Mouse (Mus musculus): ENCODE measurements at regions not wholly inside any gene's neighbourhood (a gene's known extent, or its start where the extent isn't known, plus 50 kb on each side); places are given as distances from the start of the nearest gene placed in this dataset.

DNA sequence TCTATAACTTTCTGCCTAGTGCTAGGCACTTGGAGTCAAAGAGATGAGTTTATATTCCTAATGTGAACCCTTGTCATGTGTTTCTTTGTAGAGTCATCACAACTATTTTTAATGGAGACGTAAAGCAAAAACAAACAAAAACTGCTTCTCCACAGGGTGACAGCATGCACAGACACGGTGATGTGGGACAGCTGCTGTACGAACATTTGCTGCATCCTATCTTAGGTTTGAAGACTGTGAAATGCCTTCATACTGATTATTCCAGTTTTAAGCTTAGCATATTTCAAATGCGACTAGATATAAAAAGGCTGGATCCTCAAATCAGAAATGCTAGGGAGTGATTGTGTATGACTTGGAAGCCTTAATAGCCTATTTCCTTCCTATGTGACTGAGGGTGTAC lies 187.3 kb upstream of the Eci2 start:
- Histone ChIP-seq H3K4me3 (no peak overlapping the region), H3K4me2 (no peak overlapping the region)
- ATAC-seq (replicated peaks; ENCODE audit: insufficient number of reproducible peaks, insufficient read depth, low FRiP score, low read depth) = no peak

DNA sequence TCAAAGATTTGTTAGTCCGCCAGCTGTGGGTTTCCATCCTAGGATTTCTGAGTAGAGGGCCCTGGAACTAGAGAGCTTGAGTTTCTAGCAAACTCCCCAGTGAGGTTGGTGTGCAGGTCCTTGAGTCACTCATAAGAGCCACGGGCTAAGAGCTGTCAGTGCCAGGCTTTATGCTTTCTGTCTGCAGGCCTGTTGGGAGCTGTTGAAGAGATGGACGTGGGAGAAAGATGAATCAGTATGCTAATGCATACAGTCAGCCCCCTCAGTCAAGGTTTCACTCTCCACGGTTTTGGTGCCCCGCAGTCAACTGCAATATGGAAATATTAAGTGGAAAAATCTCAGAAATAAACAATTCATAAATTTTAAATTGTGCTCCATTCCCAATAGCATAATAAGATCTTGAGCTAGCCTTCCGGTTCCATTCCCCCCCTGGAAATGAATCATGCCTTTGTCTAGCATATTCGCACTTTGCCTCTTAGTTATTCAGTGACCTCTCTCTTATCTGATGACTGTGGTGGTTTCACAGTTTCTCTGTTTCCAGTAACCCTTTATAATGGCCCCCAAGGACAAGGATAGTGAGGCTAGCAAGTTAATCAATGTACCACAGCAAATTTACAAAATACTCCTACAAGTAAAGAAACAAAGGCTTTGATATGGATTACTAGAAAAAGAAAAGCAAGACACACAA lies 199.4 kb upstream of the Eci2 start:
- Histone ChIP-seq H3K4me1 (replicated peaks) (no peaks in the 10 kb centered on the region), H3K27ac (no peak overlapping the region), H3K9me3 (replicated peaks) (no peaks in the 10 kb centered on the region), H3K4me2 (no peak overlapping the region), H3K36me3 (no peaks in the 10 kb centered on the region), H3K4me3 (no peak overlapping the region), H3K9ac (no peak overlapping the region), H3K27me3 (no peaks in the 10 kb centered on the region)
- no peak for ATAC-seq (replicated peaks; ENCODE audit: insufficient number of reproducible peaks, insufficient read depth, low FRiP score, low read depth)
- 67% methylated on average over 7 of the region's 7 CpGs for WGBS

More for the DNA sequence above, 187.3 kb upstream of the Eci2 start:
- Histone ChIP-seq H3K9me3 (replicated peaks) (no peaks in the 10 kb centered on the region), H3K9ac (no peak overlapping the region), H3K27me3 (no peaks in the 10 kb centered on the region), H3K4me1 (replicated peaks) (peaks cover 4% of the 10 kb centered on the region; the same call in 1 of the 2 replicates), H3K27ac (no peak overlapping the region), H3K36me3 (no peaks in the 10 kb centered on the region)
- WGBS = 72% methylated on average over 4 of the region's 4 CpGs

DNA sequence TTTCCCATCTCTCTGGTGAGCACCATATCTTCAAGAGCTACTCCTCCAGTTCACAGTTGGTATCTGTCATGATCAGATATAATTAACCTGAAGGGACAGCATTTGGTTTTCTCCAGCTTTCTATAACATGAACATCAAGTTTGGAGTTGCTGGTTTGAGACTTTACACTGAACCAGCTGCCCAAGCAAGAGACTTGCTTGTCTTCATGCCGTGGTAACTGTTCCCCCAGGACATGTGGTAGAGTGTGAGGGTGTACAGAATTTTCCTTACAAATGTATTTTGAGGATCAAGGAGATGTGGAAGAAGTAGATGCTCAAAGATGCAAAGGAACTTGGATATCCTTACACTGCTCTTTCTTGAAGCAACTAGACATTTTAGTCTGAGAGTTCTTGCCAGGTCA lies 200.0 kb upstream of the Eci2 start:
- 80% methylated on average over 1 of the region's 1 CpGs for WGBS
- no peaks in the 10 kb centered on the region for H3K36me3 ChIP-seq
- no peaks in the 10 kb centered on the region for H3K27me3 ChIP-seq
- no peaks in the 10 kb centered on the region for H3K9me3 ChIP-seq (replicated peaks)
- H3K4me3 ChIP-seq = no peak overlapping the region
- no peak for ATAC-seq (replicated peaks; ENCODE audit: insufficient number of reproducible peaks, insufficient read depth, low FRiP score, low read depth)
- H3K27ac ChIP-seq = no peak overlapping the region
- H3K4me2 ChIP-seq = no peak overlapping the region
- no peak overlapping the region for H3K9ac ChIP-seq
- H3K4me1 ChIP-seq (replicated peaks) = no peaks in the 10 kb centered on the region

DNA sequence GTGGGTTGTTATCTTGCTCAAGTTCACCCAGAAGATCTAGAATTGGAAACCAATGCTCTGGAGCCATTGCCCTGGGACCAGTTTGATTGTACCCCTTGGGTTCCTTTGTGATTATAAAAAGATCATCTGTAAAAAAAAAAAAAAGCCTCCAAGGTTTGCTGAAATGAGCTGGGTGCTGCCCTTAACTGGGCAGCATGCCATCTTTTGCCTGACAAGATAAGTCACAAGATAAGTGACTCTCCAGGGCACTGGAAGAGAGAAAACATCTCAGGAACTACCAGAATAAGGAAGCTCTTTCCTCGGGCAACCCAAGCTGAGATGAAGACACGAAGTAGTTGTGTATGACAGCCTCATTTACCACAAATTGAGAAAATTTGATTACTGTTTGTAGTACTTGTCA lies 202.7 kb upstream of the Eci2 start:
- H3K9ac ChIP-seq = no peak overlapping the region
- no peak for ATAC-seq (replicated peaks; ENCODE audit: insufficient number of reproducible peaks, insufficient read depth, low FRiP score, low read depth)
- no peak overlapping the region for H3K27ac ChIP-seq
- H3K4me1 ChIP-seq (replicated peaks) = no peaks in the 10 kb centered on the region
- no peaks in the 10 kb centered on the region for H3K36me3 ChIP-seq
- WGBS = 69% methylated on average over 2 of the region's 2 CpGs
- no peaks in the 10 kb centered on the region for H3K27me3 ChIP-seq
- H3K4me3 ChIP-seq = no peak overlapping the region
- H3K4me2 ChIP-seq = no peak overlapping the region
- no peaks in the 10 kb centered on the region for H3K9me3 ChIP-seq (replicated peaks)

DNA sequence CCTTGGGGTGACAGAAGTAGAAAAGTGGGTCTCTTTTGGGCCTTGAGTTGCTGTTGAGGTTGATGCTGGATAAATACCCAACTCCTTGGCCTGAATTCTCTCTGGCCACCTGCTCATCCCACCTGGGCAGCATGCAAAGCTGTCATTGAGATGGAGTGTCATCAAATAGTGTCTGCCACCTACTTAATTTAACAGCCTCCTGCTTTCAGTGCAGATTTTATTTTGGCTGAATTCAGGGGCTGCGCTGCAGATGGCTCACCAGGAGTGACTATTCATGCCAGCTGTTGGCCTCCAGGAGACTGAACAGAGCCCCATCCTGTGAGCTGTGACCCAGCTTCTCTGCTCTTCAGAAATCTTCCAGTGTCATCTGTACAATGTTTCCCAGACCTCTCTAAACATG lies 206.7 kb upstream of the Eci2 start:
- Histone ChIP-seq H3K9me3 (replicated peaks) (no peaks in the 10 kb centered on the region), H3K9ac (no peak overlapping the region), H3K4me1 (replicated peaks) (no peaks in the 10 kb centered on the region), H3K27me3 (no peaks in the 10 kb centered on the region), H3K27ac (no peak overlapping the region), H3K36me3 (no peaks in the 10 kb centered on the region), H3K4me3 (no peak overlapping the region), H3K4me2 (no peak overlapping the region)
- no peak for ATAC-seq (replicated peaks; ENCODE audit: insufficient number of reproducible peaks, insufficient read depth, low FRiP score, low read depth)
- WGBS = 84% methylated on average over 1 of the region's 1 CpGs

DNA sequence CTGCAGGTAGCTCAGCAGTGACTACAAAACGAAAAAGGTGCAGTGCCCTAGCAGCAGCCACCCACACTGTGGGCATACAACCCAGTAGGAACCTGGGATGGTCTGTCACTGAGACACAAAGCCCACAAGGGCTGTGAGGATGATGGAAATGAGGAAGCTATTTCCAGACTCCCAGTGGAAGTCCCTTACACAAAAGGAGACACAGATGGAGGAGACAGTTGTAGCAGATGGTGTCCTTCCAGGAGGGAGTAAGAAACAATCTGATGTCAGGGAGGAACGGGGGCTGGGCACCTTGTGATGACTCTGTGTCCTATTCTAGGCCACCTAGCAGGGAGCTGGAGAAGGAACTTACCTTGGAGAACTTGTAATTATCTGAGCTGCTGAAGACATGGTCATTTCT lies 214.5 kb upstream of the Eci2 start:
- Histone ChIP-seq H3K27ac (no peak overlapping the region), H3K36me3 (no peaks in the 10 kb centered on the region), H3K27me3 (no peaks in the 10 kb centered on the region), H3K9me3 (replicated peaks) (no peaks in the 10 kb centered on the region), H3K4me3 (no peak overlapping the region), H3K4me1 (replicated peaks) (no peaks in the 10 kb centered on the region), H3K9ac (no peak overlapping the region), H3K4me2 (no peak overlapping the region)
- ATAC-seq (replicated peaks; ENCODE audit: insufficient number of reproducible peaks, insufficient read depth, low FRiP score, low read depth) = no peak
- 57% methylated on average over 2 of the region's 2 CpGs for WGBS

DNA sequence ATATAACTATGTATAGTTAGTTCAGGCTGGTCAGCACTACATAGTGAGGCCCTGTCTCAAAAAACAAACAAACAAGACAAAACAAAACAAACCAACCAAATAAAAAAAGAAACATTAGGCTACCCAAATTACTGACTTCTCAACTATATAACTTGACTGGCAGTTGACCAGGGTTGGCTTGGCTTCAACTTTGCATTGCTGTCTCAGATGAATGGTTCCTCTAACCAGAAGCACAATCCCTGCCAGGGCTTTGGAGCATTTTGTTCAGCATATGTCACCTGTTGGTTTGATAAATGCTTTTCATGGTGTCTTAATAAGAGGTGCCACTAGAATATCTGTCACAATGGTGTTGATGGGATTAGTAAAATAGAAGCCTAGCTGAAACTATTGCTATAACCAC lies 217.1 kb upstream of the Eci2 start:
- no peaks in the 10 kb centered on the region for H3K36me3 ChIP-seq
- no peak for ATAC-seq (replicated peaks; ENCODE audit: insufficient number of reproducible peaks, insufficient read depth, low FRiP score, low read depth)
- H3K27me3 ChIP-seq = no peaks in the 10 kb centered on the region
- H3K27ac ChIP-seq = no peak overlapping the region
- no peak overlapping the region for H3K4me3 ChIP-seq
- H3K4me1 ChIP-seq (replicated peaks) = no peaks in the 10 kb centered on the region
- H3K9ac ChIP-seq = no peak overlapping the region
- H3K4me2 ChIP-seq = no peak overlapping the region
- H3K9me3 ChIP-seq (replicated peaks) = no peaks in the 10 kb centered on the region

DNA sequence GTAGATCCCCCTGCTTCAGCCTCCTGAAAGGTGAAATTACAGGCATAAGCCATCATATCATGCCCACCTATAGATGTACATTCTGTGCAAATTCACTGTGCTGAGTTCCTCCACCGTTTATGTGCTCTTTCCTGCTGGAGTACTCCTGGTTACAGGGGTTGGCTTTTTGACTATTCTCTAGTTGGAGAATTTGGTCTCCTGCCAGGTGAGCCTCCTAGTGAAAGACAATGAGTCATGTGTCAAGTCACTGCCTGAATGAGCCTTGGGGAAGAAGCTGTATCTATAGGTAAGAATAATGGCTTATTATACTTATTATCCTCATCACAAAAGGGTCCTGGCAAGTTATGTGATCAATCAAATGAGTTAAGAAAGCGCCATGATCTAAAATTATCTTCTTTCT lies 230.5 kb upstream of the Eci2 start:
- 74% methylated on average over 2 of the region's 2 CpGs for WGBS
- no peaks in the 10 kb centered on the region for H3K27me3 ChIP-seq
- H3K36me3 ChIP-seq = no peaks in the 10 kb centered on the region
- ATAC-seq (replicated peaks; ENCODE audit: insufficient number of reproducible peaks, insufficient read depth, low FRiP score, low read depth) = no peak
- no peaks in the 10 kb centered on the region for H3K4me1 ChIP-seq (replicated peaks)
- no peak overlapping the region for H3K4me3 ChIP-seq
- no peak overlapping the region for H3K9ac ChIP-seq
- no peak overlapping the region for H3K27ac ChIP-seq
- H3K4me2 ChIP-seq = no peak overlapping the region
- H3K9me3 ChIP-seq (replicated peaks) = no peaks in the 10 kb centered on the region

DNA sequence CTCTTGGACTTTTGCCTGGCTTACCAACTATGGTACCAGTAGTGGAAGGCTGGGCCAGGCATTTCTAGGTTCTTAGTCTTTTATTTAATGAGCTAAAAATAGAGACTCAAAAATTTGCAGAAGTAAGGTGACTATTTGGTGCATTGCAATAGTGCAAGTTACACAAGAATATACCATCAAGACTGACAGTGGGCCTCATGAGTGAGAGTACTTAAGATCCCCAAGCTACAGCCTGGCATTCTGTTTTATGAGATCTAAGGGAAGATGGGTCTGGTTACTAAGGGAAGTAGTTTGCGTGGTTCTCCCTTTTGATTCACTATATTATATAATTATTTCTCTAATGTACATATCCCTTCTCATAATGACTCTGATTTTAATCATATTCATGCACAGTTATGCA lies 231.8 kb upstream of the Eci2 start:
- ATAC-seq (replicated peaks; ENCODE audit: insufficient number of reproducible peaks, insufficient read depth, low FRiP score, low read depth) = no peak
- no peak overlapping the region for H3K27ac ChIP-seq
- H3K36me3 ChIP-seq = no peaks in the 10 kb centered on the region
- no peak overlapping the region for H3K9ac ChIP-seq
- H3K9me3 ChIP-seq (replicated peaks) = no peaks in the 10 kb centered on the region
- H3K4me2 ChIP-seq = no peak overlapping the region
- no peaks in the 10 kb centered on the region for H3K27me3 ChIP-seq
- H3K4me1 ChIP-seq (replicated peaks) = no peaks in the 10 kb centered on the region
- no peak overlapping the region for H3K4me3 ChIP-seq
- 85% methylated on average over 1 of the region's 1 CpGs for WGBS

DNA sequence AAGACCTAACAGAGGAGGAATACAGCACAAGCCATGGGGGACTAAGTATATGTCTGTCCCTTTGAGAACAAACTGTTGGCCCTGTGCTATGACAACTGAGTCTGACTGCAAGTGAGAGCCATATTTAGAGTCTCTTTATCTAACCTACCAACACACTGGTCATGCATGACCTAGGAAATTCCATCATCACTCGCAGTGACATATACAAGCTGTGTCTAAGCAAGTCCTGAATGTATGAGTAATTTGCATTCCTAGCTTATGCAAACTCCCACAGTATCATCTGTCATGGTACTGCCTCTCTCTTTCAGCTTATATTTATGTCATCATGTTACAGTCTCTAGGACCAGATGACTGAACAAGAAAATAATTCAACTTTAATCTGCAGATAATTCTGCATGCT lies 257.1 kb upstream of the Eci2 start:
- H3K27ac ChIP-seq = no peak overlapping the region
- H3K27me3 ChIP-seq = no peaks in the 10 kb centered on the region
- no peak for ATAC-seq (replicated peaks; ENCODE audit: insufficient number of reproducible peaks, insufficient read depth, low FRiP score, low read depth)
- no peaks in the 10 kb centered on the region for H3K36me3 ChIP-seq
- H3K4me2 ChIP-seq = no peak overlapping the region
- H3K9ac ChIP-seq = no peak overlapping the region
- H3K4me1 ChIP-seq (replicated peaks) = peaks cover 4% of the 10 kb centered on the region; the same call in 1 of the 2 replicates
- H3K9me3 ChIP-seq (replicated peaks) = no peaks in the 10 kb centered on the region
- no peak overlapping the region for H3K4me3 ChIP-seq
- WGBS = 24% methylated on average over 1 of the region's 1 CpGs

DNA sequence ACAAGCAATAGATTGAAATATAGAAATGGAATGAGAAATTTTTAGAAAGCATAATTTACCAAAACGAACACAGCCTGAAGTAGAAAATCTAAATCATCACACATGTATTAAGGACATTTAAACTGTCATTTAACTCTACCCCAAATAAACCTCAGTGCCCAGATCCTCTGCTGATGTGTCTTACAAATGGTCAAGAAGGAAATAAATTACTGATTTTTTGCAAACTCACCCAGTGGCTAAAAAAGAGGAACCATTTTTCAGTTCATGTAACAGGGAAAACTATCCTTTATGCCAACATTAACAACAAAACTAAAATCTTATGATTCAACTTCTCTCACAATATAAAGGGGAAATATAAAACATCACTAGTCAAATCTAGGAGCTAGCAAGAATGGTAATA lies 275.2 kb upstream of the Eci2 start:
- no peak overlapping the region for H3K4me3 ChIP-seq
- H3K27ac ChIP-seq = no peak overlapping the region
- no peaks in the 10 kb centered on the region for H3K36me3 ChIP-seq
- H3K4me2 ChIP-seq = no peak overlapping the region
- H3K9me3 ChIP-seq (replicated peaks) = no peaks in the 10 kb centered on the region
- ATAC-seq (replicated peaks; ENCODE audit: insufficient number of reproducible peaks, insufficient read depth, low FRiP score, low read depth) = no peak
- WGBS = 58% methylated on average over 1 of the region's 1 CpGs
- no peaks in the 10 kb centered on the region for H3K27me3 ChIP-seq
- H3K9ac ChIP-seq = no peak overlapping the region
- H3K4me1 ChIP-seq (replicated peaks) = no peaks in the 10 kb centered on the region

DNA sequence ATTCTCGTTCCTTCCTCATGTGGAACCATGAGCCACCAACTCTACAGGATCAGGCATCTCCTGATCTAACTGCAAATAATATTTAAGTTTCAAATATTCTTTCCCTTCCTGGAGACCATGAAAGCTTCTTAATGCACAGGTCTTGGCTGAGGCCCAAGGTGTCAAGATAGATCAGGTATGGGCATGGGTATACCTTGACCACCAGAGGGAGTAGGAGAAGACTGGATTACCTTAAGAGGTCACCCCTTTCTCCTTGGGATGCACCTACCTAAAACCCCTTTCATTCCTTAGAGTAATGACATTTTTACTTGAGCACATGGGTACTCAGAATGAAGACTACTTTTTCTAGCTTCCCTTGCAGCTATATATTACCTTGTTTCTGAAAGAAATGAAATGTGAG lies 289.9 kb upstream of the Eci2 start:
- Histone ChIP-seq H3K9me3 (replicated peaks) (no peaks in the 10 kb centered on the region), H3K4me3 (no peak overlapping the region), H3K4me1 (replicated peaks) (no peaks in the 10 kb centered on the region), H3K36me3 (no peaks in the 10 kb centered on the region), H3K27me3 (no peaks in the 10 kb centered on the region), H3K4me2 (no peak overlapping the region), H3K27ac (no peak overlapping the region), H3K9ac (no peak overlapping the region)
- WGBS = 97% methylated on average over 1 of the region's 1 CpGs
- no peak for ATAC-seq (replicated peaks; ENCODE audit: insufficient number of reproducible peaks, insufficient read depth, low FRiP score, low read depth)
